Mouse (Mus musculus) mouse embryonic stem cell (cell line): ENCODE measurements around the gene Aplp2.

ENCODE experiments used
- in situ Hi-C, 2 experiments: fragments of 300-500 bp; cut with MboI; formaldehyde crosslinking; loops; 1 replicate in 1 of 2; 3 replicates in 1 of 2; pipeline ENCODE4 v1.14.3; 2019 to 2020; ENCODE audit warnings: low sequenced_read_pairs in 2 of 2, low pct_unique_long_range_greater_than_20kb in 1 of 2, mixed read lengths in 1 of 2; ENCODE audit not compliant: unreplicated experiment in 1 of 2

Aplp2 gene

GRCm38 (mm10) chr9:31192378-31192777 lies 19.2 kb downstream of the Aplp2 start:
- in situ Hi-C loops: no loop called here

GRCm38 (mm10) chr9:31191543-31191942 lies 20.1 kb downstream of the Aplp2 start:
- in situ Hi-C loops: no loop called here

GRCm38 (mm10) chr9:31189194-31189593 lies 22.4 kb downstream of the Aplp2 start:
- in situ Hi-C loops: no loop called here

GRCm38 (mm10) chr9:31184439-31184838 lies 27.2 kb downstream of the Aplp2 start:
- in situ Hi-C loops: no loop called here

GRCm38 (mm10) chr9:31183061-31183460 lies 28.6 kb downstream of the Aplp2 start:
- in situ Hi-C loops: no loop called here

- in situ Hi-C loops: no loop called here
Measured at GRCm38 (mm10) chr9:31181291-31182085, 30.1 kb downstream of the Aplp2 start.

- in situ Hi-C loops: loop anchor here in 1 of 2 experiments (10.0 kb wide), 1 partner anchor 167 kb away; no protein-coding TSS in a partner anchor
Measured at GRCm38 (mm10) chr9:31177692-31178091, 33.9 kb downstream of the Aplp2 start.

GRCm38 (mm10) chr9:31176379-31177130 lies 35.1 kb downstream of the Aplp2 start:
- in situ Hi-C loops: loop anchor here in 1 of 2 experiments (10.0 kb wide), 1 partner anchor 168 kb away; no protein-coding TSS in a partner anchor

GRCm38 (mm10) chr9:31175978-31176377 lies 35.6 kb downstream of the Aplp2 start:
- in situ Hi-C loops: loop anchor here in 1 of 2 experiments (10.0 kb wide), 1 partner anchor 169 kb away; no protein-coding TSS in a partner anchor

GRCm38 (mm10) chr9:31175346-31175745 lies 36.3 kb downstream of the Aplp2 start:
- in situ Hi-C loops: loop anchor here in 1 of 2 experiments (10.0 kb wide), 1 partner anchor 169 kb away; no protein-coding TSS in a partner anchor

GRCm38 (mm10) chr9:31168356-31169093 lies 43.1 kb downstream of the Aplp2 start:
- in situ Hi-C loops: loop anchor here in 1 of 2 experiments (25.0 kb wide), 1 partner anchor 169 kb away; no protein-coding TSS in a partner anchor

- in situ Hi-C loops: loop anchor here in 1 of 2 experiments (25.0 kb wide), 1 partner anchor 170 kb away; no protein-coding TSS in a partner anchor
Measured at GRCm38 (mm10) chr9:31167305-31167704, 44.3 kb downstream of the Aplp2 start.

GRCm38 (mm10) chr9:31165505-31165904 lies 46.1 kb downstream of the Aplp2 start:
- in situ Hi-C loops: loop anchor here in 1 of 2 experiments (25.0 kb wide), 1 partner anchor 172 kb away; no protein-coding TSS in a partner anchor

GRCm38 (mm10) chr9:31163327-31163726 lies 48.3 kb downstream of the Aplp2 start:
- in situ Hi-C loops: loop anchor here in 1 of 2 experiments (25.0 kb wide), 1 partner anchor 174 kb away; no protein-coding TSS in a partner anchor

- in situ Hi-C loops: loop anchor here in 1 of 2 experiments (25.0 kb wide), 1 partner anchor 174 kb away; no protein-coding TSS in a partner anchor
Measured at GRCm38 (mm10) chr9:31162911-31163310, 48.7 kb downstream of the Aplp2 start.

- in situ Hi-C loops: loop anchor here in 1 of 2 experiments (25.0 kb wide), 1 partner anchor 177 kb away; no protein-coding TSS in a partner anchor
Measured at GRCm38 (mm10) chr9:31159910-31160309, 51.7 kb downstream of the Aplp2 start.

GRCm38 (mm10) chr9:31156594-31156993 lies 55.0 kb downstream of the Aplp2 start:
- in situ Hi-C loops: loop anchor here in 1 of 2 experiments (25.0 kb wide), 1 partner anchor 181 kb away; no protein-coding TSS in a partner anchor

GRCm38 (mm10) chr9:31151050-31151449 lies 60.6 kb downstream of the Aplp2 start:
- in situ Hi-C loops: loop anchor here in 1 of 2 experiments (25.0 kb wide), 1 partner anchor 186 kb away; no protein-coding TSS in a partner anchor
